Mouse (Mus musculus): ENCODE measurements around the gene Poldip3. TPM values are rescaled to one million over a fixed set of nuclear protein-coding genes. Genes with fewer than 3 reads are reported as not detected.

The Poldip3 gene
- polyA plus RNA-seq, 1 experiment from 2014 or later: 139 TPM

GRCm38 (mm10) chr15:83090874-83091273 lies 58.3 kb downstream of the Poldip3 start:
- H3K9me3 ChIP-seq: no peaks in the 10 kb centered on the region
- H3K4me2 ChIP-seq: no peak overlapping the region
- no peak overlapping the region for H3K27ac ChIP-seq
- H3K36me3 ChIP-seq: no peaks in the 10 kb centered on the region
- H3K27me3 ChIP-seq: peaks cover 22% of the 10 kb centered on the region
- 34% methylated on average over 3 of the region's 3 CpGs for WGBS
- ATAC-seq (ENCODE audit: borderline replicate concordance, extremely low read depth, low FRiP score, low TSS enrichment): no peak
- no peak overlapping the region for H3K9ac ChIP-seq
- no peaks in the 10 kb centered on the region for H3K4me1 ChIP-seq
- H3K4me3 ChIP-seq: no peak overlapping the region

- no peak within 1 kb of the TSS for H3K27ac ChIP-seq
- no peaks in the 10 kb centered on the region for H3K36me3 ChIP-seq
- H3K9me3 ChIP-seq: no peaks in the 10 kb centered on the region
- no peak within 1 kb of the TSS for H3K4me2 ChIP-seq
- WGBS: 18% methylated on average over 7 of the region's 7 CpGs
- H3K4me3 ChIP-seq: no peak within 1 kb of the TSS
- no peaks in the 10 kb centered on the region for H3K4me1 ChIP-seq
- peaks cover 22% of the 10 kb centered on the region for H3K27me3 ChIP-seq
- no peak for ATAC-seq (ENCODE audit: borderline replicate concordance, extremely low read depth, low FRiP score, low TSS enrichment)
- H3K9ac ChIP-seq: no peak within 1 kb of the TSS
Observed at GRCm38 (mm10) chr15:83089429-83089605, 59.9 kb downstream of the Poldip3 start, which contains the start of gene Serhl. Gene Serhl (plus strand): TSS chr15:83089506.

DNA sequence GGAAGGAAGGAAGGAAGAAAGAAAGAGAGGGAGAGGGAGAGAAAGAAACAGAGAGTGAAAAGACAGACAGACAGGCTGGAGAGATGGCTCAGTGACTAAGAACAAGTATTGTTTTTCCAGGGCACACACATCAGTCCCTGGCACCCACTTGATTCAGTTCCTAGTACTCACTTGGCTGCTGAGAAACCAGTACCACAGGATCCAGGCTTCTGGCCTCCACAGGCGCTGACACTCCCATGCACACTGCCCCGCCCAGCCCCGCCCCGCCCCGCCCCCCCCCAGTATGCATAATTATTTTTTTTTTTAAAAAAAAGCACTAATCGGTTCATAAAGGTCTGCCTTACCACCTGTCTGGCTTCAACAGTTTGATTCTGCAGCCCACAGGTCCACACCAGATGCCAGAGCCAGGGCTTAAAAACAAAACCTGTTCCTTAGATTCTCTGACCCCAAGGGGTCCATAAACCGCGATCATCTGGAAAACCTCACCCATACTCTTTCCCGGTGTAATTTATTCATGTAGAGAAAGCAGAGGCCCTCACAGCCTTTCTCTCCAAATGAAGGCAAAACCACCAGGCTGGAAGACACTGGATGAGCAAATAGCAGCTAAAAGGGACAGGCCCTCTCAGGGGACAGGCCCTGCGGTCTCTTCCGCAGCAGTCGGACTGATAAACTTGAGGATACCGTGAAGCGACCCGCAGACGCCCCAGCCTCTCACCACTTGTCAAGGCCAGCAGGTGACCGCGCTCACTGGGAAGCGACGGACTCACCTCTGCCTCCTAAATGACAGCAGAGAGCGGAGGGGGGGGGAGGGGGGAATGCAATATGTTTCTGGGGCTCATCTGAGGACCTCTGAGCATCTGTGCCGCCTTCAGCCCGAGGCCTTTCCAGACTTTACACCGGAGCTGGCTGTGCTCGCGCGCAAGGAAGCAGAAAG lies 60.4 kb downstream of the Poldip3 start:
- Histone ChIP-seq H3K27ac (no peak overlapping the region), H3K4me2 (no peak overlapping the region), H3K9me3 (no peaks in the 10 kb centered on the region), H3K4me3 (no peak overlapping the region), H3K9ac (no peak overlapping the region), H3K36me3 (no peaks in the 10 kb centered on the region), H3K4me1 (no peaks in the 10 kb centered on the region), H3K27me3 (peaks cover 22% of the 10 kb centered on the region)
- no peak for ATAC-seq (ENCODE audit: borderline replicate concordance, extremely low read depth, low FRiP score, low TSS enrichment)
- WGBS: 8% methylated on average over 27 of the region's 27 CpGs

- H3K4me2 ChIP-seq: no peak overlapping the region
- no peak overlapping the region for H3K9ac ChIP-seq
- no peak for ATAC-seq (ENCODE audit: borderline replicate concordance, extremely low read depth, low FRiP score, low TSS enrichment)
- no peaks in the 10 kb centered on the region for H3K9me3 ChIP-seq
- no peak overlapping the region for H3K4me3 ChIP-seq
- WGBS: 59% methylated on average over 13 of the region's 13 CpGs
- no peak overlapping the region for H3K27ac ChIP-seq
- H3K4me1 ChIP-seq: no peaks in the 10 kb centered on the region
- no peaks in the 10 kb centered on the region for H3K36me3 ChIP-seq
- H3K27me3 ChIP-seq: peaks cover 22% of the 10 kb centered on the region
Observed at GRCm38 (mm10) chr15:83086636-83087328, 62.4 kb downstream of the Poldip3 start.

DNA sequence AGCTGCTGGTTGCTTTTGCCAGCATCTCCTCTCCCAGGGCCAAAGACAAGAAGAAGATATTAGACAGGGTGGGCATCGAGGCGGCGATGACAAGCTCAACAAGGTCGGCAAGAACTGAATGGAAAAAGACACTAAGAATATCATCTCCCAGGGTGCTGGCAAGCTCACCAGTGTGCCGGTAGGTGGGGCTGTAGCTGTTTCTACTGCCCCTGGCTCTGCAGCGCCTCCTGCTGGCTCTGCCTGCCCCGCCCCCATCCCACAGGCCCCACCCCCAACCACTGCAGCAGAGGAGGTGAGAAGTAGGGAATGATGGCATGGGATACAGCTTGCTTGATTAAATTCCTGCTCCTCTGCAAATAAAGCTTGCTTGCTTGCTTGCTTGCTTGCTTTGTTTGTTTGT lies 63.3 kb downstream of the Poldip3 start:
- Histone ChIP-seq H3K4me3 (no peak overlapping the region), H3K9ac (no peak overlapping the region)
- 27% methylated on average over 7 of the region's 7 CpGs for WGBS

DNA sequence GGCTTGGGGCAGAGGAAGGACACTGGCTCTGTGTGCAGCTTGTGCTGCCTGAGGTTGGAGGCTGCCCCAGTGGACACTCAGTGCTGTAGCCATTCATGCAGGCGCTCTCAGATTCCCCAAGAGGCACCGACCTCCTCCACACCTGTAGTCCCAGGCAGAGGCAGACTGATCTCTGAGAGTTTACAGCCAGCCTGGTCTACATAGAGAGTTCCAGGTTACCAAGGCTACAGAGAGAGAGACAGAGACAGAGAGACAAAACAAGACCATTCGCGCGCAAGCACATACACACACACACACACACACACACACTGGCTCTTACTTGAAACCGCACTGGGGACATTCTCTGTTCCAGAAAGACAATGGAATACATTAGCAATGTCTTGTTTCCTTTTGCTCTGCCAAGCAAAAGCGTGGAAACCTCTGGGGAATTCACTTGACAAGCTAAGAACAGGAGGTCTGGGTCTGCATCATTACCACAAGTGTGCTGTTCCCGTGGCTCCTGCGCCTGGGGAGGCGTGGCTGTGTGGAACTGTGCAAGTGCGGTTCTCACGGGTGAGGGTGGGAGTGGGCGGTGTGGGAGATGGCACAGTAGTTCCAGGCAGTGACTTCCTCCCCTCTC lies 65.1 kb downstream of the Poldip3 start:
- Histone ChIP-seq H3K27me3 (peaks cover 13% of the 10 kb centered on the region), H3K4me3 (no peak overlapping the region), H3K9ac (no peak overlapping the region), H3K4me1 (no peaks in the 10 kb centered on the region), H3K9me3 (no peaks in the 10 kb centered on the region), H3K27ac (no peak overlapping the region), H3K36me3 (no peaks in the 10 kb centered on the region), H3K4me2 (no peak overlapping the region)
- ATAC-seq (ENCODE audit: borderline replicate concordance, extremely low read depth, low FRiP score, low TSS enrichment): no peak
- WGBS: 66% methylated on average over 13 of the region's 13 CpGs

More for the DNA sequence above, 63.3 kb downstream of the Poldip3 start:
- H3K4me1 ChIP-seq: no peaks in the 10 kb centered on the region
- no peaks in the 10 kb centered on the region for H3K36me3 ChIP-seq
- no peak overlapping the region for H3K27ac ChIP-seq
- no peak overlapping the region for H3K4me2 ChIP-seq
- peaks cover 22% of the 10 kb centered on the region for H3K27me3 ChIP-seq
- ATAC-seq (ENCODE audit: borderline replicate concordance, extremely low read depth, low FRiP score, low TSS enrichment): no peak
- H3K9me3 ChIP-seq: no peaks in the 10 kb centered on the region

- Histone ChIP-seq H3K4me1 (no peaks in the 10 kb centered on the region), H3K9ac (no peak overlapping the region), H3K27ac (no peak overlapping the region), H3K4me3 (no peak overlapping the region), H3K4me2 (no peak overlapping the region), H3K9me3 (no peaks in the 10 kb centered on the region), H3K36me3 (no peaks in the 10 kb centered on the region), H3K27me3 (peaks cover 7% of the 10 kb centered on the region; the same call in 1 of the 2 replicates)
- 46% methylated on average over 5 of the region's 5 CpGs for WGBS
- no peak for ATAC-seq (ENCODE audit: borderline replicate concordance, extremely low read depth, low FRiP score, low TSS enrichment)
Observed at GRCm38 (mm10) chr15:83083530-83083929, 65.7 kb downstream of the Poldip3 start.

Other genes with a start within 250 kb of the Poldip3 start
- gene Tcf20, start 161.5 kb downstream of the Poldip3 start, polyA plus RNA-seq (2015; fragmentation: Nextera tagmentation; extraction: Ambion mirVana): 7.2 TPM in 2 replicates
- gene Nfam1, start 116.1 kb downstream of the Poldip3 start, polyA plus RNA-seq (2015; fragmentation: Nextera tagmentation; extraction: Ambion mirVana): 3.5 and 3.8 TPM in 2 replicates
- 61.9 TPM in 2 replicates for gene Serhl, start 59.9 kb downstream of the Poldip3 start, polyA plus RNA-seq (2015; fragmentation: Nextera tagmentation; extraction: Ambion mirVana)
- gene Rrp7a, start 26.6 kb downstream of the Poldip3 start, polyA plus RNA-seq (2015; fragmentation: Nextera tagmentation; extraction: Ambion mirVana): 56.1 and 64.7 TPM in 2 replicates
- 139 and 155 TPM in 2 replicates for gene Cyb5r3, start 23.2 kb upstream of the Poldip3 start, polyA plus RNA-seq (2015; fragmentation: Nextera tagmentation; extraction: Ambion mirVana)
- 3.5 and 3.6 TPM in 2 replicates for gene A4galt, start 102.4 kb upstream of the Poldip3 start, polyA plus RNA-seq (2015; fragmentation: Nextera tagmentation; extraction: Ambion mirVana)
- gene Arfgap3, start 200.9 kb upstream of the Poldip3 start, polyA plus RNA-seq (2015; fragmentation: Nextera tagmentation; extraction: Ambion mirVana): 38.3 and 43.9 TPM in 2 replicates